Mouse (Mus musculus) CH12.LX (cell line): ENCODE results near the gene Rabgap1l. TPM values are rescaled to one million over a fixed set of nuclear protein-coding genes. Genes with fewer than 3 reads are reported as not detected.

Source experiments
- DNase-seq: peaks from one replicate; pipeline ENCODE4 v3.0.0-alpha.2; 2013; ENCODE audit errors: extremely low read depth
- H3K27ac ChIP-seq: 2 replicates; pipeline ENCODE4 v1.5.1; 2012; ENCODE audit warnings: low read depth, mild to moderate bottlenecking, control low read depth, moderate library complexity; ENCODE audit not compliant: insufficient read depth
- H3K27me3 ChIP-seq: replicated peaks from 2 replicates; pipeline ENCODE3; 2012; ENCODE audit warnings: inconsistent platforms
- H3K36me3 ChIP-seq, 2 experiments: replicated peaks in 1 of 2; 2 replicates each; pipeline versions ENCODE3 to v1.6.1; 2012; ENCODE audit warnings: inconsistent platforms in 1 of 2, low read length in 1 of 2, mild to moderate bottlenecking in 1 of 2, mixed read lengths in 1 of 2, moderate library complexity in 1 of 2; ENCODE audit not compliant: control insufficient read depth in 1 of 2, insufficient read depth in 1 of 2
- H3K4me1 ChIP-seq, 2 experiments: 2 replicates each; pipeline ENCODE4 v1.6.1; 2012; ENCODE audit warnings: inconsistent platforms in 1 of 2, moderate library complexity in 1 of 2; ENCODE audit not compliant: insufficient read depth in 2 of 2, control insufficient read depth in 1 of 2
- H3K4me2 ChIP-seq: 2 replicates; pipeline ENCODE4 v1.6.1; 2012; ENCODE audit warnings: low read depth, mild to moderate bottlenecking, control low read depth; ENCODE audit not compliant: poor library complexity, insufficient read depth, severe bottlenecking
- H3K4me3 ChIP-seq, 3 experiments: fragments of 150-350 bp in 1 of 3; sonication (generic) in 1 of 3; replicated peaks in 1 of 3; 2 replicates each; pipeline versions ENCODE3 to v1.5.1; 2011 to 2012; ENCODE audit warnings: low read depth in 2 of 3, low read length in 2 of 3, mild to moderate bottlenecking in 2 of 3, moderate library complexity in 2 of 3, control low read depth in 1 of 3, improper control_type of control experiment in 1 of 3, inconsistent platforms in 1 of 3, mixed read lengths in 1 of 3; ENCODE audit not compliant: poor library complexity in 1 of 3
- H3K79me2 ChIP-seq: replicated peaks from 2 replicates; pipeline ENCODE4 v1.6.1; 2012; ENCODE audit warnings: mild to moderate bottlenecking, moderate library complexity; ENCODE audit not compliant: control insufficient read depth, poor library complexity, insufficient read depth, severe bottlenecking; ENCODE audit errors: extremely low read depth
- H3K9ac ChIP-seq: 2 replicates; pipeline ENCODE4 v1.6.1; 2012; ENCODE audit warnings: low read depth, mild to moderate bottlenecking, control low read depth, moderate library complexity; ENCODE audit not compliant: insufficient read depth
- H3K9me3 ChIP-seq: replicated peaks from 2 replicates; pipeline ENCODE3; 2012; ENCODE audit warnings: low read length, inconsistent platforms, mixed read lengths
- BHLHE40 ChIP-seq: IDR thresholded peaks from 2 replicates; pipeline ENCODE4 v1.6.1; 2011; ENCODE audit warnings: mild to moderate bottlenecking, low read depth, low read length, improper control_type of control experiment
- CHD1 ChIP-seq: IDR thresholded peaks from 2 replicates; pipeline ENCODE4 v1.6.1; 2012; ENCODE audit warnings: low read depth, low read length, improper control_type of control experiment, inconsistent platforms
- CHD2 ChIP-seq: IDR thresholded peaks from 2 replicates; pipeline ENCODE4 v1.6.1; 2011; ENCODE audit warnings: low read length, improper control_type of control experiment
- CTCF ChIP-seq, 2 experiments: IDR thresholded peaks in 1 of 2; conservative IDR thresholded peaks in 1 of 2; 2 replicates each; pipeline ENCODE4 v1.5.1; 2011 to 2012; ENCODE audit warnings: low read depth in 2 of 2, low read length in 2 of 2, improper control_type of control experiment in 1 of 2, inconsistent platforms in 1 of 2, mild to moderate bottlenecking in 1 of 2, moderate library complexity in 1 of 2
- E2F4 ChIP-seq: IDR thresholded peaks from 2 replicates; pipeline ENCODE4 v1.6.1; 2011; ENCODE audit warnings: low read depth, low read length, improper control_type of control experiment; ENCODE audit not compliant: insufficient replicate concordance
- EP300 ChIP-seq: IDR thresholded peaks from 2 replicates; pipeline ENCODE4 v1.6.1; 2011; ENCODE audit warnings: low read length, improper control_type of control experiment
- ETS1 ChIP-seq: conservative IDR thresholded peaks from 2 replicates; pipeline ENCODE4 v1.6.1; 2012; ENCODE audit warnings: low read depth, mild to moderate bottlenecking, inconsistent platforms, low read length, improper control_type of control experiment, moderate library complexity
- GABPA ChIP-seq: IDR thresholded peaks from 2 replicates; pipeline ENCODE4 v1.6.1; 2012; ENCODE audit warnings: low read depth, low read length, improper control_type of control experiment, inconsistent platforms; ENCODE audit not compliant: insufficient replicate concordance
- IRF4 ChIP-seq: IDR thresholded peaks from 2 replicates; pipeline ENCODE4 v1.6.1; 2014; ENCODE audit warnings: low read depth, mild to moderate bottlenecking, inconsistent platforms, low read length, improper control_type of control experiment
- JUND ChIP-seq: conservative IDR thresholded peaks from 2 replicates; pipeline ENCODE4 v1.6.1; 2011; ENCODE audit warnings: low read depth, low read length, improper control_type of control experiment
- MAX ChIP-seq: IDR thresholded peaks from 2 replicates; pipeline ENCODE4 v1.6.1; 2011; ENCODE audit warnings: low read length, improper control_type of control experiment
- MAZ ChIP-seq: IDR thresholded peaks from 2 replicates; pipeline ENCODE4 v1.6.1; 2012; ENCODE audit warnings: low read depth, mild to moderate bottlenecking, inconsistent platforms, low read length, improper control_type of control experiment, moderate library complexity
- MYC ChIP-seq: IDR thresholded peaks from 2 replicates; pipeline ENCODE4 v1.6.1; 2011; ENCODE audit warnings: low read depth, mild to moderate bottlenecking, improper control_type of control experiment, low read length
- NRF1 ChIP-seq: IDR thresholded peaks from 2 replicates; pipeline ENCODE4 v1.6.1; 2014; ENCODE audit warnings: low read depth, mild to moderate bottlenecking, inconsistent platforms, low read length, improper control_type of control experiment, moderate library complexity
- POLR2AphosphoS2 ChIP-seq: IDR thresholded peaks from 2 replicates; pipeline ENCODE4 v1.6.1; 2011; ENCODE audit warnings: low read depth, low read length, improper control_type of control experiment
- SIN3A ChIP-seq: IDR thresholded peaks from 2 replicates; pipeline ENCODE4 v1.6.1; 2012; ENCODE audit warnings: low read length, improper control_type of control experiment, inconsistent platforms
- TBP ChIP-seq: conservative IDR thresholded peaks from 2 replicates; pipeline ENCODE4 v1.6.1; 2011; ENCODE audit warnings: low read depth, low read length, improper control_type of control experiment
- TCF12 ChIP-seq: IDR thresholded peaks from 2 replicates; pipeline ENCODE4 v1.6.1; 2014; ENCODE audit warnings: low read depth, mild to moderate bottlenecking, inconsistent platforms, low read length, improper control_type of control experiment
- UBTF ChIP-seq: IDR thresholded peaks from 2 replicates; pipeline ENCODE4 v1.6.1; 2012; ENCODE audit warnings: low read depth, mild to moderate bottlenecking, inconsistent platforms, low read length, improper control_type of control experiment, moderate library complexity
- ZC3H11A ChIP-seq: IDR thresholded peaks from 2 replicates; pipeline ENCODE4 v1.6.1; 2012; ENCODE audit warnings: low read depth, mild to moderate bottlenecking, inconsistent platforms, low read length, improper control_type of control experiment
- ZMIZ1 ChIP-seq: IDR thresholded peaks from 2 replicates; pipeline ENCODE4 v1.6.1; 2012; ENCODE audit warnings: low read depth, mild to moderate bottlenecking, inconsistent platforms, low read length, improper control_type of control experiment
- ZNF384 ChIP-seq: IDR thresholded peaks from 2 replicates; pipeline ENCODE4 v1.6.1; 2012; ENCODE audit warnings: low read depth, low read length, improper control_type of control experiment, inconsistent platforms
- dilution Hi-C: fragments of 300-500 bp; cut with MboI; formaldehyde crosslinking; loops from 2 replicates; pipeline ENCODE4 v1.14.3; 2020; ENCODE audit warnings: low sequenced_read_pairs; ENCODE audit not compliant: extremely low pct_unique_long_range_greater_than_20kb, extremely low pct_ligation_motif_present
- in situ Hi-C: fragments of 300-500 bp; cut with MboI; formaldehyde crosslinking; loops from 3 replicates; pipeline ENCODE4 v1.14.3; 2019; ENCODE audit warnings: low sequenced_read_pairs, low pct_ligation_motif_present, low pct_unique_long_range_greater_than_20kb, mixed read lengths
- polyA plus RNA-seq: library from polyadenylated mRNA; unstranded; fragments of >175 nt; gene quantifications from 2 replicates; pipeline ENCODE4 v1.2.1, GENCODE M21; 2012; ENCODE audit warnings: low read depth; ENCODE audit not compliant: insufficient read length
- total RNA-seq, 2 experiments: library from RNA; depleted of rRNA; stranded (reverse); fragments of 300-350 nt in 1 of 2; fragments of >200 nt in 1 of 2; gene quantifications; 2 replicates each; pipeline ENCODE4 v1.2.3; 2012 to 2014

The Rabgap1l gene
- total and polyA plus RNA-seq, 3 experiments, result 84.0 to 109 (median 85.6) TPM

- DNase-seq, result no peak
- in situ Hi-C loops, result no loop called here
- peaks cover 0 to 4% of the 10 kb centered on the region in 2 experiments; a peak in 2 of 4 replicates for H3K4me1 ChIP-seq
- dilution Hi-C loops, result no loop called here
- TF ChIP-seq UBTF (no peak), E2F4 (no peak), TBP (no peak), MAZ (no peak), CTCF (conservative IDR thresholded peaks at IDR 0.05 in 1 of 2, IDR thresholded peaks at IDR 0.05 in 1 of 2; ENCODE audit: low read depth in 2 of 2, low read length in 2 of 2) (no peak), JUND (no peak)
- H3K27ac ChIP-seq, result no peak overlapping the region
- H3K27me3 ChIP-seq, result no peaks in the 10 kb centered on the region
- no peaks in the 10 kb centered on the region for H3K9me3 ChIP-seq
- H3K4me3 ChIP-seq, result no peak overlapping the region
- H3K79me2 ChIP-seq, result no peaks in the 10 kb centered on the region
- no peak overlapping the region for H3K4me2 ChIP-seq
- H3K9ac ChIP-seq, result no peak overlapping the region
- peaks cover 17 to 43% of the 10 kb centered on the region in 2 experiments for H3K36me3 ChIP-seq
Measured at GRCm38 (mm10) chr1:160703813-160704212, 89.2 kb downstream of the Rabgap1l start.

GRCm38 (mm10) chr1:160693094-160693447, 99.9 kb downstream of the Rabgap1l start:
- H3K4me1 ChIP-seq, result peaks cover 10 to 14% of the 10 kb centered on the region in 2 experiments; a peak in 3 of 4 replicates
- no peak overlapping the region for H3K9ac ChIP-seq
- in situ Hi-C loops (no loop called here), dilution Hi-C loops (no loop called here)
- H3K27ac ChIP-seq, result no peak overlapping the region
- no peaks in the 10 kb centered on the region for H3K9me3 ChIP-seq
- no peaks in the 10 kb centered on the region for H3K79me2 ChIP-seq
- H3K27me3 ChIP-seq, result no peaks in the 10 kb centered on the region
- H3K36me3 ChIP-seq, result peaks cover 9 to 42% of the 10 kb centered on the region in 2 experiments
- DNase-seq, result no peak
- H3K4me2 ChIP-seq, result no peak overlapping the region
- no peak for TF ChIP-seq TBP
- TF ChIP-seq NRF1, result no peak
- TF ChIP-seq MAX, result no peak
- no peak for TF ChIP-seq ETS1
- no peak for TF ChIP-seq ZMIZ1
- TF ChIP-seq EP300, result no peak
- TF ChIP-seq SIN3A, result no peak
- TF ChIP-seq MAZ, result no peak
- TF ChIP-seq TCF12, result no peak
- TF ChIP-seq IRF4, result no peak
- TF ChIP-seq ZNF384, result no peak
- TF ChIP-seq GABPA, result no peak
- TF ChIP-seq BHLHE40, result no peak
- no peak for TF ChIP-seq CHD1
- no peak for TF ChIP-seq POLR2AphosphoS2
- TF ChIP-seq CHD2, result no peak
- TF ChIP-seq ZC3H11A, result no peak
- no peak for TF ChIP-seq MYC
- TF ChIP-seq E2F4, result no peak
- no peak overlapping the region for H3K4me3 ChIP-seq
